Mouse (Mus musculus): ENCODE data around the gene Gm13279. TPM values are rescaled to one million over a fixed set of nuclear protein-coding genes. Genes with fewer than 3 reads are reported as not detected.
"Not testable (repeated sequence)": the region's sequence is repeated elsewhere in the genome, so short reads cannot be mapped to it uniquely, and the experiment has no call there.

Gm13279 gene
- polyA plus RNA-seq, 1 experiment from 2014 or later, result not detected

GRCm38 (mm10) chr4:88819659-88820058 lies 22.5 kb downstream of the Gm13279 start, which contains the start of gene Ifna11:
TSS of gene Ifna11 (plus strand) at chr4:88819959.
- DNase-seq (ENCODE audit: low spot score), result no peak
- H3K9me3 ChIP-seq (ENCODE audit: control insufficient read depth, low read length), result no peaks in the 10 kb centered on the region
- no peaks in the 10 kb centered on the region for H3K4me1 ChIP-seq (replicated peaks; ENCODE audit: control insufficient read depth, insufficient read depth, low read length)
- no peak within 1 kb of the TSS for H3K4me2 ChIP-seq (replicated peaks; ENCODE audit: low read depth, low read length)
- no peak within 1 kb of the TSS for H3K4me3 ChIP-seq (ENCODE audit: low read depth, low read length)
- H3K9ac ChIP-seq (ENCODE audit: low read depth, low read length), result no peak within 1 kb of the TSS
- no peak within 1 kb of the TSS for H3K27ac ChIP-seq (ENCODE audit: low read depth, low read length)
- 81% methylated on average over 1 of the region's 1 CpGs for WGBS
- ATAC-seq (ENCODE audit: low FRiP score), result no peak
- no peaks in the 10 kb centered on the region for H3K36me3 ChIP-seq (ENCODE audit: control insufficient read depth, insufficient read depth, low read length)
- no peaks in the 10 kb centered on the region for H3K27me3 ChIP-seq (ENCODE audit: control insufficient read depth, insufficient read depth, low read length)

- 27% methylated on average over 4 of the region's 4 CpGs for WGBS
- ATAC-seq (ENCODE audit: low FRiP score) (no peak), DNase-seq (ENCODE audit: low spot score) (peak; percentile 27)
- no peaks in the 10 kb centered on the region for H3K9me3 ChIP-seq (ENCODE audit: control insufficient read depth, low read length)
- no peaks in the 10 kb centered on the region for H3K36me3 ChIP-seq (ENCODE audit: control insufficient read depth, insufficient read depth, low read length)
- H3K27ac ChIP-seq (ENCODE audit: low read depth, low read length), result no peak overlapping the region
- no peak overlapping the region for H3K9ac ChIP-seq (ENCODE audit: low read depth, low read length)
- H3K4me2 ChIP-seq (replicated peaks; ENCODE audit: low read depth, low read length), result no peak overlapping the region
- H3K27me3 ChIP-seq (ENCODE audit: control insufficient read depth, insufficient read depth, low read length), result no peaks in the 10 kb centered on the region
- H3K4me3 ChIP-seq (ENCODE audit: low read depth, low read length), result no peak overlapping the region
- H3K4me1 ChIP-seq (replicated peaks; ENCODE audit: control insufficient read depth, insufficient read depth, low read length), result no peaks in the 10 kb centered on the region
Measured at GRCm38 (mm10) chr4:88822995-88823394, 25.8 kb downstream of the Gm13279 start.

- not testable (repeated sequence) for ATAC-seq (ENCODE audit: low FRiP score); H3K9me3 ChIP-seq (ENCODE audit: control insufficient read depth, low read length); H3K4me2 ChIP-seq (replicated peaks; ENCODE audit: low read depth, low read length); H3K36me3 ChIP-seq (ENCODE audit: control insufficient read depth, insufficient read depth, low read length); H3K27ac ChIP-seq (ENCODE audit: low read depth, low read length); H3K27me3 ChIP-seq (ENCODE audit: control insufficient read depth, insufficient read depth, low read length); DNase-seq (ENCODE audit: low spot score); H3K4me3 ChIP-seq (ENCODE audit: low read depth, low read length); H3K4me1 ChIP-seq (replicated peaks; ENCODE audit: control insufficient read depth, insufficient read depth, low read length); H3K9ac ChIP-seq (ENCODE audit: low read depth, low read length)
Measured at GRCm38 (mm10) chr4:88827116-88827515, 29.9 kb downstream of the Gm13279 start, which contains the start of gene Ifna6. TSS of gene Ifna6 (plus strand) at chr4:88827416.

- Histone ChIP-seq H3K9me3 (ENCODE audit: control insufficient read depth, low read length) (no peaks in the 10 kb centered on the region), H3K27me3 (ENCODE audit: control insufficient read depth, insufficient read depth, low read length) (no peaks in the 10 kb centered on the region), H3K36me3 (ENCODE audit: control insufficient read depth, insufficient read depth, low read length) (no peaks in the 10 kb centered on the region), H3K9ac (ENCODE audit: low read depth, low read length) (no peak overlapping the region), H3K4me3 (ENCODE audit: low read depth, low read length) (no peak overlapping the region), H3K4me1 (replicated peaks; ENCODE audit: control insufficient read depth, insufficient read depth, low read length) (no peaks in the 10 kb centered on the region), H3K27ac (ENCODE audit: low read depth, low read length) (no peak overlapping the region), H3K4me2 (replicated peaks; ENCODE audit: low read depth, low read length) (no peak overlapping the region)
- no peak for ATAC-seq (ENCODE audit: low FRiP score)
- WGBS, result 35% methylated on average over 4 of the region's 4 CpGs
- peak; percentile 53 for DNase-seq (ENCODE audit: low spot score)
Measured at GRCm38 (mm10) chr4:88830523-88830922, 33.3 kb downstream of the Gm13279 start.

GRCm38 (mm10) chr4:88835225-88835624 lies 38.0 kb downstream of the Gm13279 start, which contains the start of gene Ifna5:
TSS of gene Ifna5 (plus strand) at chr4:88835525.
- not testable (repeated sequence) for H3K9ac ChIP-seq (ENCODE audit: low read depth, low read length); H3K4me3 ChIP-seq (ENCODE audit: low read depth, low read length); H3K27me3 ChIP-seq (ENCODE audit: control insufficient read depth, insufficient read depth, low read length); DNase-seq (ENCODE audit: low spot score); ATAC-seq (ENCODE audit: low FRiP score); H3K27ac ChIP-seq (ENCODE audit: low read depth, low read length); H3K4me2 ChIP-seq (replicated peaks; ENCODE audit: low read depth, low read length); H3K36me3 ChIP-seq (ENCODE audit: control insufficient read depth, insufficient read depth, low read length); H3K4me1 ChIP-seq (replicated peaks; ENCODE audit: control insufficient read depth, insufficient read depth, low read length); H3K9me3 ChIP-seq (ENCODE audit: control insufficient read depth, low read length)
- 93% methylated on average over 1 of the region's 1 CpGs for WGBS

GRCm38 (mm10) chr4:88838828-88839227 lies 41.6 kb downstream of the Gm13279 start:
- no peak overlapping the region for H3K9ac ChIP-seq (ENCODE audit: low read depth, low read length)
- H3K9me3 ChIP-seq (ENCODE audit: control insufficient read depth, low read length), result no peaks in the 10 kb centered on the region
- H3K4me1 ChIP-seq (replicated peaks; ENCODE audit: control insufficient read depth, insufficient read depth, low read length), result no peaks in the 10 kb centered on the region
- WGBS, result 40% methylated on average over 3 of the region's 3 CpGs
- H3K36me3 ChIP-seq (ENCODE audit: control insufficient read depth, insufficient read depth, low read length), result no peaks in the 10 kb centered on the region
- H3K4me2 ChIP-seq (replicated peaks; ENCODE audit: low read depth, low read length), result no peak overlapping the region
- H3K4me3 ChIP-seq (ENCODE audit: low read depth, low read length), result no peak overlapping the region
- ATAC-seq (ENCODE audit: low FRiP score) (no peak), DNase-seq (ENCODE audit: low spot score) (peak; percentile 46)
- H3K27me3 ChIP-seq (ENCODE audit: control insufficient read depth, insufficient read depth, low read length), result no peaks in the 10 kb centered on the region
- no peak overlapping the region for H3K27ac ChIP-seq (ENCODE audit: low read depth, low read length)

GRCm38 (mm10) chr4:88840058-88840457 lies 42.9 kb downstream of the Gm13279 start:
- Histone ChIP-seq H3K36me3 (ENCODE audit: control insufficient read depth, insufficient read depth, low read length) (no peaks in the 10 kb centered on the region), H3K9ac (ENCODE audit: low read depth, low read length) (no peak overlapping the region), H3K27ac (ENCODE audit: low read depth, low read length) (no peak overlapping the region), H3K9me3 (ENCODE audit: control insufficient read depth, low read length) (no peaks in the 10 kb centered on the region), H3K27me3 (ENCODE audit: control insufficient read depth, insufficient read depth, low read length) (no peaks in the 10 kb centered on the region), H3K4me2 (replicated peaks; ENCODE audit: low read depth, low read length) (no peak overlapping the region), H3K4me1 (replicated peaks; ENCODE audit: control insufficient read depth, insufficient read depth, low read length) (no peaks in the 10 kb centered on the region), H3K4me3 (ENCODE audit: low read depth, low read length) (no peak overlapping the region)
- no peak for DNase-seq (ENCODE audit: low spot score)
- no peak for ATAC-seq (ENCODE audit: low FRiP score)
- WGBS, result 85% methylated on average over 3 of the region's 3 CpGs

- H3K27me3 ChIP-seq (ENCODE audit: control insufficient read depth, insufficient read depth, low read length), result no peaks in the 10 kb centered on the region
- H3K4me1 ChIP-seq (replicated peaks; ENCODE audit: control insufficient read depth, insufficient read depth, low read length), result no peaks in the 10 kb centered on the region
- no peaks in the 10 kb centered on the region for H3K36me3 ChIP-seq (ENCODE audit: control insufficient read depth, insufficient read depth, low read length)
- no peak within 1 kb of the TSS for H3K4me2 ChIP-seq (replicated peaks; ENCODE audit: low read depth, low read length)
- ATAC-seq (ENCODE audit: low FRiP score) (no peak), DNase-seq (ENCODE audit: low spot score) (no peak)
- H3K27ac ChIP-seq (ENCODE audit: low read depth, low read length), result no peak within 1 kb of the TSS
- H3K4me3 ChIP-seq (ENCODE audit: low read depth, low read length), result no peak within 1 kb of the TSS
- WGBS, result 24% methylated on average over 2 of the region's 2 CpGs
- no peak within 1 kb of the TSS for H3K9ac ChIP-seq (ENCODE audit: low read depth, low read length)
- H3K9me3 ChIP-seq (ENCODE audit: control insufficient read depth, low read length), result no peaks in the 10 kb centered on the region
Measured at GRCm38 (mm10) chr4:88841438-88841911, 44.3 kb downstream of the Gm13279 start, which contains the start of gene Ifna4. TSS of gene Ifna4 (plus strand) at chr4:88841861.

- Histone ChIP-seq H3K4me1 (replicated peaks; ENCODE audit: control insufficient read depth, insufficient read depth, low read length) (no peaks in the 10 kb centered on the region), H3K9ac (ENCODE audit: low read depth, low read length) (no peak overlapping the region), H3K36me3 (ENCODE audit: control insufficient read depth, insufficient read depth, low read length) (no peaks in the 10 kb centered on the region), H3K9me3 (ENCODE audit: control insufficient read depth, low read length) (no peaks in the 10 kb centered on the region), H3K4me3 (ENCODE audit: low read depth, low read length) (no peak overlapping the region), H3K27me3 (ENCODE audit: control insufficient read depth, insufficient read depth, low read length) (no peaks in the 10 kb centered on the region), H3K4me2 (replicated peaks; ENCODE audit: low read depth, low read length) (no peak overlapping the region), H3K27ac (ENCODE audit: low read depth, low read length) (no peak overlapping the region)
- ATAC-seq (ENCODE audit: low FRiP score) (no peak), DNase-seq (ENCODE audit: low spot score) (no peak)
- WGBS, result 50% methylated on average over 2 of the region's 2 CpGs
Measured at GRCm38 (mm10) chr4:88845334-88845733, 48.1 kb downstream of the Gm13279 start.
